Mouse (Mus musculus) bone marrow, adult 2 months (tissue): ENCODE results near the gene Gm49403. TPM values are rescaled to one million over a fixed set of nuclear protein-coding genes. Genes with fewer than 3 reads are reported as not detected.
A peak's percentile ranks its signal among the peaks of the same experiment; 100 is the strongest.

ENCODE experiments used
- H3K27ac ChIP-seq: fragments of 200-500 bp; 2 replicates; pipeline ENCODE4 v1.5.1; 2012; ENCODE audit warnings: low read depth, mild to moderate bottlenecking, control low read depth, inconsistent platforms, low read length; ENCODE audit not compliant: control insufficient read depth, poor library complexity, insufficient read depth
- H3K4me1 ChIP-seq: fragments of 200-500 bp; 2 replicates; pipeline ENCODE4 v1.6.1; 2011; ENCODE audit warnings: low read length; ENCODE audit not compliant: control insufficient read depth, insufficient read depth
- H3K4me3 ChIP-seq: fragments of 200-500 bp; replicated peaks from 2 replicates; pipeline ENCODE3; 2011; ENCODE audit warnings: mild to moderate bottlenecking, low read depth, low read length, control low read depth; ENCODE audit not compliant: control insufficient read depth
- CTCF ChIP-seq: fragments of 200-500 bp; IDR thresholded peaks from 2 replicates; pipeline ENCODE4 v1.5.1; 2011; ENCODE audit warnings: low read length, control low read depth; ENCODE audit not compliant: control insufficient read depth, insufficient read depth
- POLR2A ChIP-seq: fragments of 200-500 bp; IDR thresholded peaks from 2 replicates; pipeline ENCODE4 v1.6.1; 2011; ENCODE audit warnings: low read depth, mild to moderate bottlenecking, control low read depth, low read length, borderline replicate concordance; ENCODE audit not compliant: control insufficient read depth
- WGBS: fragments of 180-500 bp; shearing (Covaris S2); methylation state at CpG from one replicate; pipeline ENCODE4 v1.1.7; 2018; 5-methylcytosine and 5-hydroxymethylcytosine counted together
- polyA plus RNA-seq: library from polyadenylated mRNA; stranded (reverse); fragments of >200 nt; gene quantifications from 2 replicates; pipeline ENCODE4 v1.2.4, GENCODE M21; 2011; ENCODE audit warnings: low replicate concordance; ENCODE audit not compliant: missing spikeins, insufficient read depth, insufficient read length

Gene Gm49403
- polyA plus RNA-seq, 1 experiment, result not detected

GRCm38 (mm10) chr19:8929224-8930088 is 45.7 kb downstream of the Gm49403 start, which contains the start of the genes Rom1 and Eml3:
TSS of gene Rom1 (minus strand) at chr19:8929356.
TSS of gene Eml3 (plus strand) at chr19:8929552.
- Histone ChIP-seq H3K27ac (peak within 1 kb of the TSS; percentile 96), H3K4me1 (peaks cover 1% of the 10 kb centered on the region), H3K4me3 (peak within 1 kb of the TSS; percentile 75)
- WGBS, result under 1% methylated on average over 74 of the region's 74 CpGs
- TF ChIP-seq POLR2A (no peak; the same call in 1 of the 2 replicates), CTCF (peak; percentile 42; the same call in 1 of the 2 replicates)

- 4% methylated on average over 11 of the region's 11 CpGs for WGBS
Observed at GRCm38 (mm10) chr19:8930117-8930516, 46.4 kb downstream of the Gm49403 start.

GRCm38 (mm10) chr19:8930771-8931170 is 47.0 kb downstream of the Gm49403 start:
- peaks cover 1% of the 10 kb centered on the region for H3K4me1 ChIP-seq

More at GRCm38 (mm10) chr19:8930117-8930516, 46.4 kb downstream of the Gm49403 start:
- H3K4me1 ChIP-seq, result peaks cover 1% of the 10 kb centered on the region
- H3K4me3 ChIP-seq, result peak overlapping the region; percentile 75
- H3K27ac ChIP-seq, result peak overlapping the region; percentile 96
- TF ChIP-seq CTCF (no peak), POLR2A (no peak)

GRCm38 (mm10) chr19:8936736-8937135 is 53.0 kb downstream of the Gm49403 start:
- Histone ChIP-seq H3K4me1 (peaks cover 4% of the 10 kb centered on the region; the same call in 1 of the 2 replicates), H3K4me3 (no peak overlapping the region), H3K27ac (no peak overlapping the region)
- TF ChIP-seq CTCF (no peak), POLR2A (no peak)
- WGBS, result 82% methylated on average over 2 of the region's 2 CpGs

More at GRCm38 (mm10) chr19:8930771-8931170, 47.0 kb downstream of the Gm49403 start:
- Histone ChIP-seq H3K4me3 (peak overlapping the region; percentile 75), H3K27ac (no peak overlapping the region; the same call in 1 of the 2 replicates)
- TF ChIP-seq CTCF, result no peak
- TF ChIP-seq POLR2A, result no peak
- WGBS, result 83% methylated on average over 7 of the region's 7 CpGs

Other genes starting within 250 kb of the Gm49403 start
- 0.32 TPM in 1 of 2 replicates, not detected in the other for gene Chrm1, start 220.1 kb upstream of the Gm49403 start, polyA plus RNA-seq
- 58.4 and 65.7 TPM in 2 replicates for gene Slc3a2, start 160.6 kb upstream of the Gm49403 start, polyA plus RNA-seq
- 40.8 and 121 TPM in 2 replicates for gene Wdr74, start 148.1 kb upstream of the Gm49403 start, polyA plus RNA-seq
- 3.4 and 3.7 TPM in 2 replicates for gene 1700092M07Rik, start 143.2 kb upstream of the Gm49403 start, polyA plus RNA-seq
- 62.1 and 83.9 TPM in 2 replicates for gene Stx5a, start 142.5 kb upstream of the Gm49403 start, polyA plus RNA-seq
- 488 and 589 TPM in 2 replicates for gene Nxf1, start 126.9 kb upstream of the Gm49403 start, polyA plus RNA-seq
- gene Tmem223, start 112.9 kb upstream of the Gm49403 start, polyA plus RNA-seq, result 27.1 and 53.1 TPM in 2 replicates
- gene Tmem179b, start 109.5 kb upstream of the Gm49403 start, polyA plus RNA-seq, result 52.1 and 62.1 TPM in 2 replicates
- 6.4 and 14.7 TPM in 2 replicates for gene Taf6l, start 97.5 kb upstream of the Gm49403 start, polyA plus RNA-seq
- gene Polr2g, start 85.4 kb upstream of the Gm49403 start, polyA plus RNA-seq, result 38.0 and 61.1 TPM in 2 replicates
- gene Zbtb3, start 81.4 kb upstream of the Gm49403 start, polyA plus RNA-seq, result 1.1 and 3.0 TPM in 2 replicates
- 18.1 and 20.3 TPM in 2 replicates for gene Ttc9c, start 64.6 kb upstream of the Gm49403 start, polyA plus RNA-seq
- 62.2 and 84.9 TPM in 2 replicates for gene Hnrnpul2, start 63.9 kb upstream of the Gm49403 start, polyA plus RNA-seq
- gene AC129217.1, start 54.2 kb upstream of the Gm49403 start, polyA plus RNA-seq, result 6.4 and 8.2 TPM in 2 replicates
- 19.8 and 46.2 TPM in 2 replicates for gene Bscl2, start 46.5 kb upstream of the Gm49403 start, polyA plus RNA-seq
- 1.5 TPM in 1 of 2 replicates, not detected in the other for gene Gng3, start 44.7 kb upstream of the Gm49403 start, polyA plus RNA-seq
- 0.40 and 0.62 TPM in 2 replicates for gene Lrrn4cl, start 33.2 kb upstream of the Gm49403 start, polyA plus RNA-seq
- 110 and 112 TPM in 2 replicates for gene Ubxn1, start 12.4 kb upstream of the Gm49403 start, polyA plus RNA-seq
- 25.7 and 27.0 TPM in 2 replicates for gene Uqcc3, start 3.0 kb upstream of the Gm49403 start, polyA plus RNA-seq
- 1.6 and 2.1 TPM in 2 replicates for gene Lbhd1, start 198 bp upstream of the Gm49403 start, polyA plus RNA-seq
- gene 1810009A15Rik, start 4.9 kb downstream of the Gm49403 start, polyA plus RNA-seq, result 50.8 and 83.6 TPM in 2 replicates
- not detected in 2 replicates for gene Gm49416, start 5.0 kb downstream of the Gm49403 start, polyA plus RNA-seq
- gene Ints5, start 9.1 kb downstream of the Gm49403 start, polyA plus RNA-seq, result 6.7 and 12.1 TPM in 2 replicates
- gene Ganab, start 14.1 kb downstream of the Gm49403 start, polyA plus RNA-seq, result 41.4 and 61.7 TPM in 2 replicates
- 45.8 and 58.5 TPM in 2 replicates for gene B3gat3, start 36.4 kb downstream of the Gm49403 start, polyA plus RNA-seq
- gene Rom1, start 45.4 kb downstream of the Gm49403 start, polyA plus RNA-seq, result 3.6 and 9.7 TPM in 2 replicates
- 31.1 and 54.7 TPM in 2 replicates for gene Eml3, start 45.6 kb downstream of the Gm49403 start, polyA plus RNA-seq
- gene Mta2, start 57.9 kb downstream of the Gm49403 start, polyA plus RNA-seq, result 67.4 and 91.6 TPM in 2 replicates
- 10.7 and 19.1 TPM in 2 replicates for gene Tut1, start 69.9 kb downstream of the Gm49403 start, polyA plus RNA-seq
- gene Eef1g, start 83.1 kb downstream of the Gm49403 start, polyA plus RNA-seq, result 129 and 224 TPM in 2 replicates
- gene Ahnak, start 105.4 kb downstream of the Gm49403 start, polyA plus RNA-seq, result 17.4 and 40.1 TPM in 2 replicates
- gene Scgb1a1, start 204.0 kb downstream of the Gm49403 start, polyA plus RNA-seq, result 37.7 TPM in 1 of 2 replicates, not detected in the other